Mouse (Mus musculus) myocyte (in vitro differentiated cells): ENCODE results near the gene Supt16.

Source experiments
- CEBPB ChIP-seq: IDR thresholded peaks from 2 replicates; pipeline ENCODE4 v1.6.1; 2011; ENCODE audit warnings: mild to moderate bottlenecking, moderate library complexity; ENCODE audit not compliant: poor library complexity, insufficient read depth, severe bottlenecking
- E2F4 ChIP-seq: IDR thresholded peaks from one replicate; pipeline ENCODE4 v1.6.1; 2011; ENCODE audit warnings: mild to moderate bottlenecking, control low read depth, moderate library complexity; ENCODE audit not compliant: insufficient read depth
- MAX ChIP-seq: IDR thresholded peaks from one replicate; pipeline ENCODE4 v1.6.1; 2011; ENCODE audit warnings: low read depth, mild to moderate bottlenecking, control low read depth
- MYOG ChIP-seq, 3 experiments: IDR thresholded peaks; one replicate each; pipeline ENCODE4 v1.6.1; 2011; ENCODE audit warnings: control low read depth in 2 of 3, low read depth in 2 of 3, mild to moderate bottlenecking in 2 of 3; ENCODE audit not compliant: insufficient read length in 2 of 3, control insufficient read depth in 1 of 3, insufficient read depth in 1 of 3
- POLR2A ChIP-seq: IDR thresholded peaks from one replicate; pipeline ENCODE4 v1.6.1; 2011; ENCODE audit warnings: low read depth, mild to moderate bottlenecking, control low read depth, moderate library complexity; ENCODE audit not compliant: insufficient read length
- POLR2AphosphoS2 ChIP-seq: IDR thresholded peaks from one replicate; pipeline ENCODE4 v1.6.1; 2011; ENCODE audit warnings: low read depth, control low read depth; ENCODE audit not compliant: insufficient read length
- REST ChIP-seq: IDR thresholded peaks from one replicate; pipeline ENCODE4 v1.6.1; 2011; ENCODE audit warnings: mild to moderate bottlenecking, control low read depth, moderate library complexity; ENCODE audit not compliant: insufficient read depth, insufficient read length
- SRF ChIP-seq: IDR thresholded peaks from one replicate; pipeline ENCODE4 v1.6.1; 2011; ENCODE audit warnings: low read depth; ENCODE audit not compliant: control insufficient read depth, insufficient read length
- TCF12 ChIP-seq: IDR thresholded peaks from one replicate; pipeline ENCODE4 v1.6.1; 2011; ENCODE audit warnings: mild to moderate bottlenecking, control low read depth; ENCODE audit not compliant: poor library complexity, insufficient read depth, severe bottlenecking
- TCF3 ChIP-seq: IDR thresholded peaks from one replicate; pipeline ENCODE4 v1.6.1; 2011; ENCODE audit warnings: low read depth, control low read depth; ENCODE audit not compliant: insufficient read length
- USF1 ChIP-seq: IDR thresholded peaks from one replicate; pipeline ENCODE4 v1.6.1; 2011; ENCODE audit warnings: low read depth, mild to moderate bottlenecking, control low read depth, moderate library complexity

DNA sequence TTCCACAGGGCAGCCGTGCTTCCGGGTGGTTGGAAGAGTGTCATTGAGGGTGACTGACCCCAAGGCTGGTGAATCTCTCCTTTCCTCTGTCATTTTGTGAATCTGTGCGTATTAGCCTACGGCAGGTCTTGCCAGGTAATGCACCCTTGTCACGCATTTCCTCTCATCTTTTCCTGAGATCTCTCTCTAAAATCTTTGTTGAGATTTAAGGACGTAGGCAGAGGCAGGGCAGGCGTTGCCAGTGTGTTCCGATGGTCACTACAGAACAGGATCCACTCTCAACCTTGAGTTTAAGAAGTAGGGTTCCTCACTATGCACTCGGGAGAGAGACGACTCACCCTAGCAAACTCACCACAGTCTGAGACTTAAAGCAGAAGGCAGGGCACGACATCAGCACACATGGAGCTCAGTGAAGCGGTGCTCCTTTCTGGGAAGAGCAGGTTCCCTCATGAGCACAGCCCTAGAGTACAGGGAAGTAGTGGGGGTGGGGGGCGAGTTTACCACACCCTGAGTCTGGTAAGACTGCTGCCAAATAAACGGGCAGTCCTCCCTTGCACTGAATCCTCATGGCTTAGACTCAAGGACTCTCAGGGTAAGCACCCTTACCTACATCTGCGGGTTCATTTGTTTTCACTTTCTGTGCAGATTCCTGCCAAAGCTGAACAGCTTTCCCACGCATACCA lies 55.6 kb downstream of the Supt16 start:
- TF ChIP-seq POLR2A (no peak), USF1 (no peak), MAX (no peak), TCF12 (no peak), SRF (no peak), CEBPB (no peak), TCF3 (no peak), POLR2AphosphoS2 (no peak), MYOG (IDR thresholded peaks at IDR 0.05; ENCODE audit: control insufficient read depth in 1 of 3, insufficient read depth in 1 of 3, insufficient read length in 2 of 3, low read depth in 2 of 3) (no peak), REST (no peak), E2F4 (no peak)
